Mouse (Mus musculus): ENCODE measurements around the gene Zmynd11. TPM values are rescaled to one million over a fixed set of nuclear protein-coding genes. Genes with fewer than 3 reads are reported as not detected.
"Not testable (repeated sequence)": the region's sequence is repeated elsewhere in the genome, so short reads cannot be mapped to it uniquely, and the experiment has no call there.

The Zmynd11 gene
- total RNA-seq (2021), result 100 to 1,000 TPM; 309 to 322 TPM

- intact Hi-C loops (cut with DNase I), result no loop called here
- peak; percentile 59 for DNase-seq
Observed at GRCm38 (mm10) chr13:9764646-9765536, at the start of gene Zmynd11. Gene Zmynd11 (minus strand): TSS chr13:9765330.

DNA sequence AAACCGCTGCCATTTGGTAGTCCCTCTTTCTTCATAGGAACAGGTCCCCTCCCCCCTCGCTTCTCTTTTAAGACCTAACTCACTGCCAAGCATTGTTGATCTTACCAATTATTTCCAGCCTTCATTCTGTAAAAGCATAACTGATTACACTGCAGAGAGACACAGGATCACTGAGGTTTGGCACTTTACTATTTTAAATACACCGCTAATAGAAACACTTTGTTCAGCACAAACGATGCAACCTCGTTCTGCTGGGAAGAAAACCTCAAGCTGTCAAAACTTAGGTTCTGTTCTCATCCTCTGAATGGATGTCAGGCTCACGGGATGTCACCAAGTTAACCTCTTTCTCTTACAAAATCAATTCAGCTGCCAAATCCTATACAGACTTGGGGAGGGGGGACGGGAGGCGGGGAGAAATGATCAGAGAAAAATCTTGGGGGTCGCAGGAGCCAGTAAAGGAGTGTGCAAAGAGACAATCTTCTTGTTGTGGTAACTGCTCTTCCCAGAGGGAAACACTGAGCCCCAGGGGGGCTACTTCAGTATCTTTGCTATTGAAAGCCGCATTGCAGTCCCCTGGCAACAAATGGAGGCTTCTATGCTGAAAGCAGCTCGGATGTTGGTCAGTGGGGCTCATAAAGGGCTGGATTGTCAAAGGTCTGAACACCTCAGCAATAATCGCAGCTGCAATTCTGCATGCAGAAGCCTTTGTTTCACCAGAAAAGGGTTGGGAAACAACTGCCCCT, 30.9 kb upstream of the Zmynd11 start:
- peak; percentile 43 for DNase-seq
- intact Hi-C loops (cut with DNase I), result no loop called here

DNA sequence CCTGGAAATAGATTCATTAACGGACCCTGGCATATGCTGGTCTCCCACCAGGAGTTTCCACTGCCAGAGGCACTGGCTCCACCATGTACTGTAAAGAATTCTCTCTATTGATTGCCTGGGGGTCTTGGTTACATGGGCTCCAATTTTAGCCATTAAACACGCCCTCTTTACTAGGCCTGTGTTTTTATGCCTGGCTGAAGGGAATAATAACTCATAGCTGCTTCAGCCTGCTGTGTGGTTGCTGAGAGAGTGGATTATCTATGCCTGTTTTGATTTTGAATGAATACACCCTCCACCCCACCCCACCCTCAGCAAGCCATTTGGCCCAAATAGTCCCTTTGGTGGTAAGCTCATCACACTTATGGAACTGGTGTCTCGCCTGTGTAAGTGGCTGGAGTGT, 20.9 kb upstream of the Zmynd11 start:
- no peak for DNase-seq
- intact Hi-C loops (cut with DNase I), result no loop called here

DNA sequence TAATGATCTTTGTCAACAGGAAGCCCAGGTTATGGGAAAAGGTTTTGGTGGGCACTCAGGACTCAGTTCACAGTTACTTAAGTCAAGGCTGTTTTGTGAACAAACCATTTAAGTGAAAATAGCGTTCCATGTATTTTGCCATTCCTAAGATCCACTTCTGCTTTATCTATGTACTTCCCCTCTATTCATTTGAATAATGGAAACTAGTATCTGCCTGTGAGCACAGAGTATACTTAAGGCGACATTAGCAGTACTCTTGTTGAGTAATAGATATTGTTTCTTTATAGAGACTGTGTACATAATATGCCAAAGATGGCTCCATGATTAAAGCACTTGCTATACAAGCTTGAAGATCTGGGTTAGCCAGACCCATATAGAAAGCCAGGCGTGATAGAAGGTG, 18.6 kb upstream of the Zmynd11 start:
- DNase-seq, result no peak
- intact Hi-C loops (cut with DNase I), result no loop called here

DNA sequence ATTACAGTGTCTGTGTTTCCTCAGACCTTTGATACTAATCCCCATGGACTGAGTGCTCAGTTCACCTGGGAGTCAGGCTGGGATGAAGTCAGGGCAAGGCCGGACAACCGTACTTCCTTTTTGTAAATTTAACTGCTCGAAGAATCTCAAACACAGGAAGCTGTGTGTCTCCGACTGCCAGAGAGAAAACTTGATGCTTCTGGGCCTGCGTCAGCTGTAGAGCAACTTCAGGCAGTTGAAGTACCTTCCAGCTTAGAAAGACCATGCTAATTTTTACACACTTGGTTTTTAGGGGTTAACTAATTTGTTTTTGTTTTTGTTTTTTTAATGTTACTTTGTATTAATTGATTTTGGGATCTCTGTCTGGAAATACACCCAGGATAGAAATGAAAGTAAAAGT, 10.8 kb upstream of the Zmynd11 start:
- intact Hi-C loops (cut with DNase I), result no loop called here
- DNase-seq, result no peak

- no peak for DNase-seq
- intact Hi-C loops (cut with DNase I), result no loop called here
Observed at GRCm38 (mm10) chr13:9774077-9774476, 8.9 kb upstream of the Zmynd11 start.

DNA sequence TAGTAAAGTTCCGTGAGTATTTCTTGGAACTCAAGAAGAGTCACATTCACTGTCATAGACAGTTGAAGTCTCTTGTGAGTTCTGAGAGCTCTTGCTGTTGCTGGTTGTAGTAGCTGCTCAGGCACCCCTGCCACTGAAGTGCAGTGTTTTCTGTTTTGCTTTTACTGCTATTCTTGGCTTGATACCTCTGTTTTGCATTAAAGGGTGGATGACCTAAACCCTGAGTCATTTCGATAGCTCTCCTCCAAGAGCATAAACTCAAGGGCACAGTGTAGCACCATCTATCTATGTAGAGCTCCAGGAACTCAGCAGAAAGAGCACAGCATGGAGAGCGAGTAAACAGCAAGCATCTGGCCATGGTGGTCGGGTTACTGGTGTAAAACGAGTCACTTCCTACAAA, 2.1 kb upstream of the Zmynd11 start:
- intact Hi-C loops (cut with DNase I), result no loop called here
- DNase-seq, result no peak

DNA sequence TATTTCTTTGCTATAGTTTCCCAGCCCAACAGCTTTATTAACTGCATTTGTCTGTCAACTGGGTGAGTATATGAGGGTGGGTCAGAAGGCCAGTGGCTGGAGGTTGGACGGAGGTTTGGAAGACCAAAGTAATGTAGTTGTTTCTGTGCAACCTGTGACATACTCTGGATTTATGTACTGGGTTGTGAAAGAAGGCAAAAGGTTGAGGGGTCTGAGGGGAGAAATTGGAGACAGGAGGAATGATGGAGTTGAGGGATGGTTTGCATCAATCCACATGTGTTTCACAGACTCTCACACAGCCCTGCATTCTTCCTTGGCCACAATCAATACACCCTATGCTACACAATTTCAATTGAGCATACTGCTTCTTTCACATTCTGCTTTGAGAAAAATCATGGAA, 1.4 kb upstream of the Zmynd11 start:
- no peak for DNase-seq
- intact Hi-C loops (cut with DNase I), result no loop called here

GRCm38 (mm10) chr13:9765537-9765851, 364 bp upstream of the Zmynd11 start:
- intact Hi-C loops (cut with DNase I), result no loop called here
- no peak for DNase-seq

DNA sequence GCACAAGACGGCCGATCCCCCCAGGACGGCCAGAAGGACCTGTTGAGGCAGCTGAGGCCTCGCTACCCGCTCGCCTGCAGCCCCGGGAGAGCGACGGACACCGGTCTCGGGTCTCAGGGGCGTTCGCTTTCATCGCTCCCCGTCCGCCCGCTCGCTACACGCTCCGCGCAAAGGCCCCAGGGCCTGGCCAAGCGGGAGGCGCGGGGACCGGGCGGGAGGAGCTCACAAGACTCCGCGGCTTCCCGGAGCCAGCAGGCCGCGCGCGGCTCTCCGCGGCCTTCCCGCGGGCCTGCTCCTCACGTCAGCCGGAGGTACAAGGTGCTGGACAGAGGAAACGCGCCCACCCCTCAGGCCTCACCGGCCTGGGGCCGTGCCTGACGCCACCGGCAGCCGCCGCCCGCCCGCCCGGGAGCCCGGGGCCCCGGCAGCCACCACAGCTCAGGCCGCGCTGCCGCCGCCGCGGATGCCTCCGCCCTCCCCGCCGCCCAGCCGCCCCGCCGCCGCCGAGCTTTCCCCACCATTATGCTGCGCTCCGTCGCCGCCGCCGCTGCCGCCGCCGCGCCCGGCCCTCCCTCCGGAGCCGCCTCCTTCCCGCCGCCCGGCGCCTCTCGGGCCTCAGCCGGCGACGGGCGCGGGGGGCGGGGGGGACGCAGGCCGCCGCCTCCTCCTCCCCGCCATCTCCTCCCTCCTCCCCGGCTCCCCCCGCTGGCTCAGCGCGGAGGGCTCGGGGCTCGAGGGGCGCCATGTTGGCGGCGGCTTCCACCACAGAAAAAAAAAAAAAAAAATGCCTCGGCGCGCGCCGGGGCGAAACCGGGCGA, 1.1 kb downstream of the Zmynd11 start:
- peak; percentile 78 for DNase-seq
- intact Hi-C loops (cut with DNase I), result no loop called here

GRCm38 (mm10) chr13:9763100-9763827, 1.9 kb downstream of the Zmynd11 start:
- intact Hi-C loops (cut with DNase I), result no loop called here
- no peak for DNase-seq

DNA sequence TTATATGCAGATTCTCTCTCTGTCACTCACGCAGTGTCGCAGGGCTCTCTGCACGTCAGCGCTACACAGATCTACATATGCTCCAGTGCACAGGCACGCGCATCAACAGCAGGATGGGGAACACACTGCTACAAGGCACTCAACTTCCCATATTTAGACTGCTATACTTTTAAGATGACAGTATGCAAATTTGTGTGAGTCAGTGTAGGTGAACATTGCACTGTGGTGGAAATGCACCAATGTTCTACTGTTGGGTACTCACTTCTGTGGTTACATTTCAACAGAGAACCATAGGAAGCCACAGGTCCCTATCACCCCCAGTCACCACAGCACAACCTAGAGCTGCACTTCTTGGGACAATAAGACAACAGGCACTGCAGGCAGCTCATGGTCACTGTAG, 5.1 kb downstream of the Zmynd11 start:
- no peak for DNase-seq
- intact Hi-C loops (cut with DNase I), result no loop called here

DNA sequence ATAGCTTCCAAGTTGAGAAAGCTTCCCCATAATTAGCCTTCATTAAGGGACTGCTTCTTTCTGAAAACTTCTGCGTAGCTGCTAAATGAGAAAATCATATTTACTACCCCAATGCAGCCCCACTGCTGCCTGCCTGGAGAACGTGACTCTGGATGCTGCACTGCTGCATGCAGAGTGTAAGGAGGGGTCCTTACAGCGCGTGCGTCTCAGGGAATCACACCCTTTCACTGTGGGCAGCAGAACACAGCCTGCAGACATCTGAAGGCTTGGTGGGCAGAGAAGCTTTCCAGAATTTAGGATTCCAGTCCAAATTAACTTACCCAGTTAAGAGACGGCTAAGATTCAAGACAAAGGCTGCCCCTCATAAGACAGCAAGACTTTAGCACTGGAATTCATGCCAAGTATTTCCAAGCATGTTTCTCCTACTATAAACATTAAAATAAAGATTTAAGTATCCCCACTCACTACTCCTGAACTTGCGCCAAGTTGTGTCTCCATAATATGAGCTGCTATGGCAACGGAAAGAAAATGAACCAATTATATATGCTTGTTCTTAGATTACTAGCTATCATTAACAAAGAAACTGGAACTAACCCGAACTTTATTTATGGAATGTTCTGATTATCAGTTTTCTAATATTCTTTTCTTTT, 7.2 kb downstream of the Zmynd11 start:
- DNase-seq, result no peak
- intact Hi-C loops (cut with DNase I), result no loop called here

DNA sequence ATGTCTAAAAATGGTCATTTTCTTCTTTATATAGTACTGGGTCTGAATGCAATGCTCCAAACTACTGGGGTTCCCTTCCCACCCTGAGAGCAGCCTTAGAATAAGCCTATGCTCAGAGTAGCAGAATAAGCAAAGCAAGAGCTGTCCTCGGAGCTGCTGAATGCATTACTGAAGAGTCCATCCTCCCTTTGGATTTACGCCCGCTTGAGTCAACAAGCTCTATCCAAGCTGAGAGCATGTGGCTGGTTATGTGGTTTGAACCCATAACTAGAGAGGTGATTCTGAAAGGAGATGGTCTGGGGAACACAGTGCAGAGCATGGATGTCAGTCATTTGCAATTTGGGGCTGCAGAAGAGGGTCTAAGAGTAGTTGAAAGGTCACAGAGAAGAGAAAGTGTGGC, 11.4 kb downstream of the Zmynd11 start:
- intact Hi-C loops (cut with DNase I), result no loop called here
- DNase-seq, result no peak

DNA sequence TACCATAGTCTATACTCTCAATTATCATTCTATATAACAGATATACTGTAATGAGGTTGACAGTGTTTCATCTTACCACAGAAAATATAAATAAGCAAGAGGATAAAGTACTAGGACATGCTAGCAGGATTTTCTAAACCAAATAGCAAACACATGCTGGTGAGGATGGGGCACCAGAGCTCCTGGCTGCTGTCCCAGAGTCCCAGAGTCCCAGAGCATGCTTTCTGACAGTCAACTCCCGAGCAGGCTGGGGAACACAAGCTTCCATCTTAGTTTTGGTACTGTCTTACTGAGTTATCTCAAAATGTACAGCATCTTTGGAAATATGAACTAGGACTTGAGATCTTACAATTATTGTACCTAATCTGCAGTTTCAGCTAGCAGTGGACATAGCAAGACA, 14.8 kb downstream of the Zmynd11 start:
- intact Hi-C loops (cut with DNase I), result no loop called here
- DNase-seq, result peak; percentile 40

- intact Hi-C loops (cut with DNase I), result no loop called here
- DNase-seq, result no peak
Observed at GRCm38 (mm10) chr13:9749796-9750195, 15.3 kb downstream of the Zmynd11 start.

GRCm38 (mm10) chr13:9738190-9738589, 26.9 kb downstream of the Zmynd11 start:
- no peak for DNase-seq
- intact Hi-C loops (cut with DNase I), result no loop called here

GRCm38 (mm10) chr13:9737024-9737423, 28.1 kb downstream of the Zmynd11 start:
- intact Hi-C loops (cut with DNase I), result no loop called here
- DNase-seq, result no peak

DNA sequence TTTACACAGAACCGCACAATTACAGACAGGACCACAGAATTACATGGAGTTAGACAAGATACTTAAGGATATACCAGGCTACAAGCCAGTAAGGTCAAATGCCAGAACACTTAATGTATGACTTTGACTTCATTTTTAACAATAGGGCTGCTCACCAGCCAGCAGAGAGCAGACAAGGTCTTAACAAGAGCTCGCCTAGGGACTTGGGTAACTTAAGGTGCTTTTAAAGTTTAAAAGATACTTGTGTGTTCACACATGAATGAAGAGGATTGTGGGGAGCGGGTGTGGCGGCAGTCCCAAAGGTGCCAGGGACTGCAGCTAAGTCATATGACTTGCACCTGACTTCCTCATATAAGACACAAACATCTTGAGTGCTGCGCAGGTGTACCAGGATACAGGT, 32.9 kb downstream of the Zmynd11 start:
- DNase-seq; intact Hi-C loops (cut with DNase I): not testable (repeated sequence)

DNA sequence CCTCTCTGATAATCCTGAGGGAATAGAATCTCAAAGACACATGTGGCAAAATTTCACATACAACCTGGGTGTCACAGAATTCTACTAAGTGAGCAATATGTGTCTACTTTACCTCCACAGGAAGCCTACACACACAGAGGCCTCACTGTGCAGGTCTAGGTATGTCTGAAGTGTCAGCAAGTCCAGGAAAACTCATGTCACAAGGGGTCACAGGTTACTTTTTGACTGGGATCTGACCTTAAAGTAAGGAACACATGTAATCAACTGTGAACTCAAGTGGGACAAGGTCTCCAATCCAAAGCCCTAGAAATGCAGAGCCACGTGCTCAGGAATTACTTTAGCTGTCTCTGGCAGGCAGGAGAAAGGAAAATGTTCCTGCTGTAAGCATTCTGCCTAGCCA, 36.1 kb downstream of the Zmynd11 start:
- DNase-seq, result no peak
- intact Hi-C loops (cut with DNase I), result no loop called here

Measured in left cerebral cortex, postnatal 4 days (tissue).